ENCODE assay signal across 8 mouse cellular contexts in the genomic region with DNA sequence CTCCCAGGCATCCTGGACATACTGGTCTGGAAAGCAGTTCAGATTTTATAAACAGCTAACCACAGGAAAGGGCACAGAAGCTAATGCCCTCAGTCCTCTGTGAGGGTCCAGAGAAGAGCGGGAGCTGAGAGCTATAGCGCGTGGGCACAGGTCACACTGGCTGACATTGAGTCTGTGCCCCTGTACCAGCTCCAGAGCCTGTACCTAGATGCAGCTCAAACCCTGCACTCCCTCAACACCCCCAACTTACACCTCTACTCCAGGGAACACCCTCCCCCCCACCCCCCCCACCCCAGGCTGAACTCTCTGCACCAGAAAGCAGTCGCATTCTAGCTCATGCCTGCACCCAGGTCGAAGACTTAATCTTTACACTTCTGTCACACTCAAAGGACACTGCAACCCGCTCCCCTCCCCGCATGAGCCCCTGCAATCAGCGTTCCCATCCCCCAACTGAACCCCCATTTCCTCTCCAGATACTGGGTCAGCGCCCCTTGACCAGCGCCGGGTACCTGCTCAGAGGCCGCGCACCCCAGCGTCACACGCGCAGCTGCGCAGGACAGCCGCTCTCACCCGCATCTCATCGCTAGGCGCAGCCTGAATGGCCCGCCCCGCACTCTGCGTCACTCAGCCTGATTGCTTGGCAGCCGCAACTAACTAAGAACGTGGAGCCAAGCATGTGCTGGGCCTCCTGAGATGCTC. TPM values are rescaled to one million over a fixed set of nuclear protein-coding genes. Genes with fewer than 3 reads are reported as not detected.
DNase-seq lines count a peak whose midpoint lies in the region; ATAC-seq and TF ChIP-seq lines count a peak whose summit lies in the region.

No protein-coding gene starts in this region.

- no peak for ATAC-seq in heart, embryonic 14.5 days (ENCODE audit: insufficient number of reproducible peaks, insufficient read depth, low FRiP score, low read depth)

- peaks cover 5 to 13% of the 10 kb centered on the region in 2 experiments; a peak in 3 of 4 replicates for H3K4me1 ChIP-seq in MEL (ENCODE audit: control insufficient read depth in 1 of 2, insufficient read depth in 2 of 2, low read length in 2 of 2)
- peaks cover 0 to 10% of the 10 kb centered on the region in 2 experiments; a peak in 1 of 4 replicates for H3K4me1 ChIP-seq in heart, embryonic 14.5 days (ENCODE audit: control insufficient read depth in 2 of 2, insufficient read depth in 2 of 2, low read length in 2 of 2)

- DNase-seq in B cell, adult 2 months = peak; percentile 69 to 71
- DNase-seq in MEL (ENCODE audit: low read depth, low spot score) = peak; percentile 68
- DNase-seq in embryo, embryonic 10 days (ENCODE audit: low spot score) = peak; percentile 78
- peak; percentile 73 for DNase-seq in layer of hippocampus, adult 9-11 months
- peak; percentile 18 for DNase-seq in lung, postnatal 25 days (ENCODE audit: low spot score)
- peak; percentile 83 for DNase-seq in right cerebral cortex, adult 18-20 months
- no peak for DNase-seq in ovary, postnatal 10 days (ENCODE audit: low spot score)

- no peak for TF ChIP-seq EP300 in MEL (IDR thresholded peaks at IDR 0.05; ENCODE audit: low read depth in 1 of 2, low read length in 2 of 2)

- no peaks in the 10 kb centered on the region; the same call in 1 of the 2 replicates for H3K79me2 ChIP-seq in MEL (ENCODE audit: control insufficient read depth, insufficient read depth, low read length, poor library complexity)

- H3K9ac ChIP-seq in MEL (ENCODE audit: control insufficient read depth, low read depth, low read length, poor library complexity, severe bottlenecking) = peak overlapping the region; percentile 35
- peak overlapping the region; percentile 30; the same call in 1 of the 2 replicates for H3K9ac ChIP-seq in heart, embryonic 14.5 days (ENCODE audit: low read length)

- no peak for TF ChIP-seq CTCF in MEL (IDR thresholded peaks at IDR 0.05 in 2 of 3, conservative IDR thresholded peaks at IDR 0.05 in 1 of 3; ENCODE audit: control insufficient read depth in 1 of 3, insufficient read depth in 1 of 3, low read depth in 2 of 3, low read length in 3 of 3, poor library complexity in 1 of 3, severe bottlenecking in 1 of 3)

- peaks cover 0 to 6% of the 10 kb centered on the region in 2 experiments; a peak in 2 of 4 replicates for H3K36me3 ChIP-seq in MEL (ENCODE audit: control insufficient read depth in 1 of 2, insufficient read depth in 2 of 2, low read length in 2 of 2)
- no peaks in the 10 kb centered on the region for H3K36me3 ChIP-seq in heart, embryonic 14.5 days (ENCODE audit: control insufficient read depth, insufficient read depth, low read length)

- no peaks in the 10 kb centered on the region for H3K9me3 ChIP-seq in MEL (replicated peaks; ENCODE audit: insufficient read depth, low read length)
- no peaks in the 10 kb centered on the region for H3K9me3 ChIP-seq in heart, embryonic 14.5 days (ENCODE audit: control insufficient read depth, low read length)

- peak overlapping the region; percentile 57 for H3K4me2 ChIP-seq in heart, embryonic 14.5 days (ENCODE audit: low read length)

- TF ChIP-seq RAD21 in MEL (IDR thresholded peaks at IDR 0.05; ENCODE audit: low read depth, low read length) = no peak

- peak overlapping the region in 1 of 2 experiments; percentile 24; a peak in 1 of 4 replicates for H3K4me3 ChIP-seq in MEL (ENCODE audit: control insufficient read depth in 1 of 2, insufficient read depth in 1 of 2, low read depth in 2 of 2, low read length in 2 of 2)
- peak overlapping the region; percentile 22 to 32; a peak in 3 of 4 replicates for H3K4me3 ChIP-seq in heart, embryonic 14.5 days (ENCODE audit: control insufficient read depth in 1 of 2, insufficient read depth in 1 of 2, low read depth in 1 of 2, low read length in 2 of 2)

- no peak overlapping the region for H3K27ac ChIP-seq in MEL (ENCODE audit: control insufficient read depth, low read depth, low read length)
- no peak overlapping the region for H3K27ac ChIP-seq in heart, embryonic 14.5 days (replicated peaks in 1 of 2; ENCODE audit: control insufficient read depth in 1 of 2, insufficient read depth in 1 of 2, low read depth in 2 of 2, low read length in 2 of 2)

- 6% methylated on average over 26 of the region's 26 CpGs for WGBS in heart, embryonic 14.5 days

- peak in 1 of 2 experiments; percentile 32; a peak in 1 of 4 replicates for TF ChIP-seq POLR2A in MEL (IDR thresholded peaks at IDR 0.05; ENCODE audit: control insufficient read depth in 1 of 2, insufficient read depth in 1 of 2, low read depth in 1 of 2, low read length in 2 of 2, poor library complexity in 1 of 2)

- H3K27me3 ChIP-seq in MEL (ENCODE audit: control insufficient read depth in 1 of 2, insufficient read depth in 2 of 2, low read length in 2 of 2) = no peaks in the 10 kb centered on the region
- peaks cover 39% of the 10 kb centered on the region for H3K27me3 ChIP-seq in heart, embryonic 14.5 days (ENCODE audit: control insufficient read depth, insufficient read depth, low read length)

TF ChIP-seq in MEL, 35 proteins besides CTCF, POLR2A, EP300 and RAD21:
- no peak for TF ChIP-seq MAX (IDR thresholded peaks at IDR 0.05; ENCODE audit: low read length)
- no peak for TF ChIP-seq MYC (IDR thresholded peaks at IDR 0.05; ENCODE audit: low read depth, low read length)
- TF ChIP-seq NRF1 (IDR thresholded peaks at IDR 0.05; ENCODE audit: insufficient read depth, low read depth, low read length, poor library complexity, severe bottlenecking) = peak; percentile 68
- no peak for TF ChIP-seq TAL1 (IDR thresholded peaks at IDR 0.05; ENCODE audit: low read length)
- TF ChIP-seq ZC3H11A (IDR thresholded peaks at IDR 0.05; ENCODE audit: low read depth, low read length) = no peak

RNA-seq across cellular contexts. Expression of gene Trpm2, which starts 0.9 kb away (rescaled TPM):
- total RNA-seq in MEL (2012; rRNA removed) = 5.7 and 7.8 TPM in 2 replicates
- polyA plus RNA-seq in MEL (2012; ENCODE audit: insufficient read depth in 1 of 2, insufficient read length in 2 of 2, low read depth in 1 of 2, low replicate concordance in 2 of 2, missing spikeins in 1 of 2) = 10 to 100 TPM in 1 of 2 experiments, not detected in 1; 18.5 TPM
- 0.07 and 0.51 TPM in 2 replicates for polyA plus RNA-seq in heart, embryonic 14.5 days (2014; fragmentation: Nextera tagmentation; extraction: Ambion mirVana)

RNA-seq across cellular contexts. Expression of gene 1810043G02Rik, which starts 8.9 kb away (rescaled TPM):
- 9.3 and 10.7 TPM in 2 replicates for total RNA-seq in MEL (2012; rRNA removed)
- 10 to 100 TPM in 1 of 2 experiments, not detected in 1; 15.6 TPM for polyA plus RNA-seq in MEL (2012; ENCODE audit: insufficient read depth in 1 of 2, insufficient read length in 2 of 2, low read depth in 1 of 2, low replicate concordance in 2 of 2, missing spikeins in 1 of 2)
- polyA plus RNA-seq in heart, embryonic 14.5 days (2014; fragmentation: Nextera tagmentation; extraction: Ambion mirVana) = 18.6 and 21.1 TPM in 2 replicates

RNA-seq across cellular contexts. Expression of gene Pfkl, which starts 40.5 kb away (rescaled TPM):
- total RNA-seq in MEL (2012; rRNA removed) = 84.8 and 165 TPM in 2 replicates
- polyA plus RNA-seq in MEL (2012; ENCODE audit: insufficient read depth in 1 of 2, insufficient read length in 2 of 2, low read depth in 1 of 2, low replicate concordance in 2 of 2, missing spikeins in 1 of 2) = 100 to 1,000 TPM in 1 of 2 experiments, not detected in 1; 267 TPM
- polyA plus RNA-seq in heart, embryonic 14.5 days (2014; fragmentation: Nextera tagmentation; extraction: Ambion mirVana) = 168 and 170 TPM in 2 replicates

Comparison
In these comparisons a context has a peak if more than half of its experiments do, and no peak if none do; other contexts are left out.
1. RNA of gene Trpm2, which starts 0.9 kb away (polyA plus RNA-seq): 18.5 TPM in MEL; 0.07 to 0.51 TPM in heart, embryonic 14.5 days; every median in the first group is over 10 times any median in the second.